Mouse (Mus musculus): ENCODE measurements around the gene Cdk14. TPM values are rescaled to one million over a fixed set of nuclear protein-coding genes. Genes with fewer than 3 reads are reported as not detected.

The Cdk14 gene
- polyA plus RNA-seq, 1 experiment from 2014 or later = 35.8 TPM

- H3K27ac ChIP-seq = peak overlapping the region; percentile 69
- H3K9ac ChIP-seq = no peak overlapping the region
- no peak overlapping the region for H3K4me3 ChIP-seq
- H3K27me3 ChIP-seq = no peaks in the 10 kb centered on the region
- 65% methylated on average over 13 of the region's 13 CpGs for WGBS
- H3K4me2 ChIP-seq = no peak overlapping the region
- ATAC-seq (ENCODE audit: low FRiP score) = peak; percentile 58; the same call in 1 of the 2 replicates
- peaks cover 9% of the 10 kb centered on the region for H3K4me1 ChIP-seq (replicated peaks)
- H3K36me3 ChIP-seq = no peaks in the 10 kb centered on the region
- no peaks in the 10 kb centered on the region for H3K9me3 ChIP-seq
These were observed 285.1 kb downstream of the Cdk14 start for GRCm38 (mm10) chr5:5134905-5135511.

- no peaks in the 10 kb centered on the region for H3K27me3 ChIP-seq
- H3K4me2 ChIP-seq = no peak overlapping the region
- H3K36me3 ChIP-seq = no peaks in the 10 kb centered on the region
- H3K4me3 ChIP-seq = no peak overlapping the region
- ATAC-seq (ENCODE audit: low FRiP score) = peak; percentile 45; the same call in 1 of the 2 replicates
- H3K9me3 ChIP-seq = no peaks in the 10 kb centered on the region
- H3K27ac ChIP-seq = peak overlapping the region; percentile 69
- WGBS = 43% methylated on average over 6 of the region's 6 CpGs
- H3K9ac ChIP-seq = no peak overlapping the region
- H3K4me1 ChIP-seq (replicated peaks) = peaks cover 9% of the 10 kb centered on the region
These were observed 285.8 kb downstream of the Cdk14 start for GRCm38 (mm10) chr5:5134143-5134904.

DNA sequence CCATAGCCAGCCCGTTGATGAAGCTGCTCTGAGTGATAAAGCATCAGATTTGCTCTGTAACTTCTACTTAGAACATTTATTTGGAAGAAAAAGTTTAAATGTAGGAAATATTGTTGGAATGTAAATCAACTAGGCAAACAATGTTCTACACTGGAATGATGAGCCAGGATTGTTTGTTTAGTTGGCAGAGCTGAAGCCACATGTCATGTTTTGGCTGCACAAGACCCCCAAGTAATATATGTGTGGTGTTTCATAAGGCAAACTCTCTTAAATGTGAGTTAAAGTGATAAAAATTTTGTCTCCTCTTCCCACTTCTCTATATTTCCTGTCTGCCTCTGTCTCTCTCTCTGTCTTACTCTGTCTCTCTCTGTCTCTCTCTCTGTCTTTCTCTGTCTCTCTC is 291.3 kb downstream of the Cdk14 start:
- no peaks in the 10 kb centered on the region for H3K36me3 ChIP-seq
- no peak for ATAC-seq (ENCODE audit: low FRiP score)
- H3K27me3 ChIP-seq = no peaks in the 10 kb centered on the region
- no peaks in the 10 kb centered on the region for H3K9me3 ChIP-seq
- H3K4me3 ChIP-seq = no peak overlapping the region
- no peak overlapping the region for H3K27ac ChIP-seq
- no peak overlapping the region for H3K4me2 ChIP-seq
- H3K9ac ChIP-seq = no peak overlapping the region
- H3K4me1 ChIP-seq (replicated peaks) = 0 out of 2 replicates have a peak, but pooled peaks cover 4% of the 10 kb centered on the region
- WGBS = 59% methylated on average over 1 of the region's 1 CpGs

DNA sequence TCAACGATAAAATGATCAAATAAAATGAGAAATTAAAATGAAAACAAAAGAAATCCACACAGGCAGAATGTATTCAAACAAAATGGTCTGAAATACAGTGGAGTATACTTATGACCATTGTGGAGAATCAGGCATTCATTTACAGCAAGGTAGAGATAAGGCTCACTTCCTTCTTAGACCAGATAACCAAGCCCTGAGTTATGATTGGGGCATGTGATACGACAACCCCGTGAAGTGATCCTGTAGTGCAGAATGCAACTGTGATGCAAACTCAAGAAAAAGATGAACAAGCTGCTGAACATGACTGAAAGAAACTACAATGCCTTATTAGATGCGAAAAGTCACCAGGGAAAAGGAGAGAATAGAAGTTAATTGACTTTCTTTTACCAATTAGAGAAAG is 295.5 kb downstream of the Cdk14 start:
- 87% methylated on average over 4 of the region's 4 CpGs for WGBS
- H3K4me1 ChIP-seq (replicated peaks) = no peaks in the 10 kb centered on the region
- H3K36me3 ChIP-seq = no peaks in the 10 kb centered on the region
- H3K27me3 ChIP-seq = no peaks in the 10 kb centered on the region
- H3K4me3 ChIP-seq = no peak overlapping the region
- no peak overlapping the region for H3K9ac ChIP-seq
- H3K4me2 ChIP-seq = no peak overlapping the region
- no peaks in the 10 kb centered on the region for H3K9me3 ChIP-seq
- no peak overlapping the region for H3K27ac ChIP-seq
- no peak for ATAC-seq (ENCODE audit: low FRiP score)

DNA sequence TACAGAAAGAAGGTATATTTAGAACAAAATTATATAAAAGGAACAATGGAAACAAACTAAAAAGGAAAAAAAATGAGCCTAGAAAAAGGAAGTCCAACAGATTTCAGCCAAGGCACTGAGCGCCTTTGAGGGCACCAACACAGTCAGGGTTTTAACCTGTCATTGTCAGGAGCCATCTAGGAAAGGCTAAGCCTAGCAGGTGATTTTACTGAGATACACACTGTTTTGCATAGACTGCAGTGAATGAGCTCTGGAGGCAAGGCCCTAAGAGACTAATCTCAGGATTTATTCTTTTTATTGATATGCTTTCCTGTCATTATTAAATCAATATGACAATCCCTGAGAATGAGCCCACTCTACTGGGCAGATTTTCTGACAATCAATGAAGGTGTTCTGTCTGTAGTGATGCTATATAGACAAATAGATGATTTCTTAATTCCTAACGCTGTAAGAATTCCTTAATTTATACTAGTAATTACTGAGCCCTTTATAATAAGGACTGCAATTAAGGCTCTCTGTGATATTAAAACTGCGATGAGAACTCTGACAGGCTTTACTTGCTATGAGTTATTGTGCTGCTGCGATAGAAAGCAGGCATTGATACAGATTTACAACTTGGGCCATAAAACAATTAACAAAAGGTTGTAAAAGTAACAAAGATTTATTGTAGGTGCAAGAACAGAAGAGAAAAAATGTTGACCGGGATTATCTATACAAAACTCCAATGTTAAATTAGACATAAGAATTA is 303.2 kb downstream of the Cdk14 start:
- H3K9ac ChIP-seq = no peak overlapping the region
- H3K4me3 ChIP-seq = no peak overlapping the region
- no peak for ATAC-seq (ENCODE audit: low FRiP score)
- WGBS = 64% methylated on average over 5 of the region's 5 CpGs
- peaks cover 12% of the 10 kb centered on the region for H3K4me1 ChIP-seq (replicated peaks)
- no peaks in the 10 kb centered on the region for H3K9me3 ChIP-seq
- H3K4me2 ChIP-seq = no peak overlapping the region
- H3K27ac ChIP-seq = no peak overlapping the region
- H3K27me3 ChIP-seq = no peaks in the 10 kb centered on the region
- no peaks in the 10 kb centered on the region for H3K36me3 ChIP-seq

DNA sequence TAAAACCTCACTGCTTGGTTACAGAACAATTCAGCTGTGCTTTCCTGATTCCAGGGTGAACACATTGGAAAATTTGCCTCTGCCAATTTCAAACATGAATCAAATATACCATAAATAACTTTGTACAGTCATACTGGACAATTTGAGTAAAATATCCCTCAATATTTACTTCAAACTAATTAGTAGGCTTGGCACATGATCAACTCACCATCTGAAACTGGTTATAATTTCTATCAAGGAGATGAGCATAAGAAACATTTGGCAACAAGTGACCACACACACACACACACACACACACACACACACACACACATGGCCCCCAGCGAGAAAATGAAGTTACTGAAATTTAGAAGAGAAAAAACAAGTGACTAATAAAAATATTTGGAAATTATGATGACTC is 304.6 kb downstream of the Cdk14 start:
- no peaks in the 10 kb centered on the region for H3K36me3 ChIP-seq
- no peaks in the 10 kb centered on the region for H3K27me3 ChIP-seq
- H3K4me1 ChIP-seq (replicated peaks) = peaks cover 23% of the 10 kb centered on the region
- H3K4me3 ChIP-seq = no peak overlapping the region
- no peaks in the 10 kb centered on the region for H3K9me3 ChIP-seq
- no peak overlapping the region for H3K27ac ChIP-seq
- H3K4me2 ChIP-seq = no peak overlapping the region
- no peak overlapping the region for H3K9ac ChIP-seq
- 88% methylated on average over 1 of the region's 1 CpGs for WGBS
- ATAC-seq (ENCODE audit: low FRiP score) = no peak

- Histone ChIP-seq H3K27ac (no peak overlapping the region), H3K27me3 (no peaks in the 10 kb centered on the region), H3K9ac (no peak overlapping the region), H3K4me2 (no peak overlapping the region), H3K4me3 (no peak overlapping the region), H3K36me3 (no peaks in the 10 kb centered on the region), H3K4me1 (replicated peaks) (peaks cover 19% of the 10 kb centered on the region), H3K9me3 (no peaks in the 10 kb centered on the region)
- no peak for ATAC-seq (ENCODE audit: low FRiP score)
- 68% methylated on average over 3 of the region's 3 CpGs for WGBS
These were observed 310.5 kb downstream of the Cdk14 start for GRCm38 (mm10) chr5:5109621-5110020.

GRCm38 (mm10) chr5:5109017-5109416 is 311.1 kb downstream of the Cdk14 start:
- WGBS = 72% methylated on average over 3 of the region's 3 CpGs
- no peaks in the 10 kb centered on the region for H3K9me3 ChIP-seq
- no peak overlapping the region for H3K27ac ChIP-seq
- H3K27me3 ChIP-seq = no peaks in the 10 kb centered on the region
- H3K4me2 ChIP-seq = no peak overlapping the region
- no peak overlapping the region for H3K9ac ChIP-seq
- peaks cover 19% of the 10 kb centered on the region for H3K4me1 ChIP-seq (replicated peaks)
- ATAC-seq (ENCODE audit: low FRiP score) = no peak
- no peak overlapping the region for H3K4me3 ChIP-seq
- H3K36me3 ChIP-seq = no peaks in the 10 kb centered on the region

DNA sequence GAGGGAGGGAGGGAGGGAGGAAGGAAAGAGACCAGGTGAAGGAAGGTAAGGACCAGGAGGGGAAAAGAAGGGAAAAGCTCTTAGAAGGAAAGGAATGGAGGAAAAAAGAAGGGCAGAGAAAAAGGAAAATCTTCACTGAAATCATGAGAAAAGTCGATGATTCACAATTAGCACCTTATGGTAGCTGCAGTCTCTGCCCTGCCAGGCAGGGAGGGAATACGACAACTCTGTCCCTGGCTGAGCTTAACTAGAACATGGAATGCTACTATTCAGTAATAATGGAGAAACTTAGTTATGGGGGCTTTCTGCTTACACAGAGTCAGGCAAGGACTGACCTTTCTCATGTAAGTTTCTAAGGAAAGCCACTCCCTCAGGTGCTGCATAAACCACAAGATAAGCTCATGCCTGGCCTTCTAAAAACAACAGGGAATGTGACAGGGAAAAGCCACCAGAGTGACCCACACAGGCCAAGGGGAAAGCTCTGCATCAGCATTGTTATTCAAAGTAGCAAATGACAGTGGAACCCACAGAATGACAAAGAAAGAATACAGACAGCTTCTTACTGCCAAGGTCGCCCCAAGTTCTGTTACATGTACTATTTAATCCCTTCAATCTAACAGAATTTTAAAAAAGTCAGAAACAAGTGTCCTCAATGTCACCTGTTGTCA is 323.7 kb downstream of the Cdk14 start:
- 55% methylated on average over 3 of the region's 3 CpGs for WGBS
- Histone ChIP-seq H3K9me3 (no peaks in the 10 kb centered on the region), H3K4me1 (replicated peaks) (peaks cover 3% of the 10 kb centered on the region; the same call in 1 of the 2 replicates), H3K36me3 (no peaks in the 10 kb centered on the region), H3K27me3 (no peaks in the 10 kb centered on the region), H3K27ac (no peak overlapping the region), H3K4me2 (no peak overlapping the region), H3K9ac (no peak overlapping the region), H3K4me3 (no peak overlapping the region)
- no peak for ATAC-seq (ENCODE audit: low FRiP score)

DNA sequence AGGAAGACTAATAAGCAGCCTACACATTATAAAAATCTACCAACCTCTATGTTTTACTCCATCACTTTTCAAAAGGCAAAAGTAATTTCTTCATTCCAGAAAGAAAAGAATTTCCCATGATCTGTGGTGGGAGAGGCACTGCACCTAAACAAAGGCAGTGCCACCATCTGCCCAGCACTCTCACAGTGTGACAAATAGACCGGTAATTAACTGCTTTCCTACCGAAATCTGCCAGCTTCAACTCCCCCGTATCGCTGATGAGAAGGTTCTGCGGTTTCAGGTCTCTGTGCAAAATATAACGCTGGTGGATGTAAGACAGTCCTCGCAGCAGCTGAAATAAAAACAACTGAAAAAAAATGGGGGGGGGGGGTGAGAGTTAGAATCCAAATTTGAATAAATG is 327.4 kb downstream of the Cdk14 start:
- WGBS = 47% methylated on average over 7 of the region's 7 CpGs
- no peak overlapping the region for H3K4me3 ChIP-seq

GRCm38 (mm10) chr5:5071526-5071925 is 348.6 kb downstream of the Cdk14 start:
- WGBS = 82% methylated on average over 1 of the region's 1 CpGs

More for the DNA sequence above, 327.4 kb downstream of the Cdk14 start:
- no peak overlapping the region for H3K4me2 ChIP-seq
- H3K9ac ChIP-seq = no peak overlapping the region
- no peak overlapping the region for H3K27ac ChIP-seq
- no peaks in the 10 kb centered on the region for H3K9me3 ChIP-seq
- ATAC-seq (ENCODE audit: low FRiP score) = no peak
- H3K36me3 ChIP-seq = no peaks in the 10 kb centered on the region
- H3K4me1 ChIP-seq (replicated peaks) = peaks cover 3% of the 10 kb centered on the region; the same call in 1 of the 2 replicates
- no peaks in the 10 kb centered on the region for H3K27me3 ChIP-seq

DNA sequence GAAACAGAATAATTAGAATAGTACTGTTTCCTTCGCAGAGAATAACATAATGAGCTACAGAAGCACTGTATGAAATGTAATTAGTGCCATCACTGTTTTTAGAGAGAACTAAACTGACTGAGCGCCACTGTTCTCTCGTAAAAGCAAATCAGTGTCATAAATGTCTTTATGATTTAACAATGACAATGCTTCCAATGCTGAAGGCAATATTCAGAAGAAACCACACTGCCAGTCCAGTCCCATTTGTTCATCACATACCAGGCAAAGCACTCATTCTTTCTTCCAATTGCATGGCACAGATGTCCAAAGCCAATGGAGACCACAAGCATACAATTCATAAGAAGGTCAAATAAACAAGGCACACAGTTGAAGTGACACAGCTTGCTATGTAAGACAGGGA is 355.4 kb downstream of the Cdk14 start:
- no peak for ATAC-seq (ENCODE audit: low FRiP score)
- H3K4me2 ChIP-seq = no peak overlapping the region
- H3K4me1 ChIP-seq (replicated peaks) = no peaks in the 10 kb centered on the region
- H3K36me3 ChIP-seq = no peaks in the 10 kb centered on the region
- 74% methylated on average over 3 of the region's 3 CpGs for whole genome bisulfite sequencing
- no peak overlapping the region for H3K27ac ChIP-seq
- no peak overlapping the region for H3K4me3 ChIP-seq
- no peak overlapping the region for H3K9ac ChIP-seq
- no peaks in the 10 kb centered on the region for H3K9me3 ChIP-seq
- H3K27me3 ChIP-seq = no peaks in the 10 kb centered on the region

More at GRCm38 (mm10) chr5:5071526-5071925, 348.6 kb downstream of the Cdk14 start:
- no peaks in the 10 kb centered on the region for H3K27me3 ChIP-seq
- no peak overlapping the region for H3K9ac ChIP-seq
- 0 out of 2 replicates have a peak, but pooled peaks cover 5% of the 10 kb centered on the region for H3K36me3 ChIP-seq
- ATAC-seq (ENCODE audit: low FRiP score) = no peak
- H3K4me1 ChIP-seq (replicated peaks) = no peaks in the 10 kb centered on the region
- H3K4me2 ChIP-seq = no peak overlapping the region
- no peak overlapping the region for H3K4me3 ChIP-seq
- no peak overlapping the region for H3K27ac ChIP-seq
- H3K9me3 ChIP-seq = no peaks in the 10 kb centered on the region

Measured in hindbrain, embryonic 13.5 days (tissue).